In the genomic region with DNA sequence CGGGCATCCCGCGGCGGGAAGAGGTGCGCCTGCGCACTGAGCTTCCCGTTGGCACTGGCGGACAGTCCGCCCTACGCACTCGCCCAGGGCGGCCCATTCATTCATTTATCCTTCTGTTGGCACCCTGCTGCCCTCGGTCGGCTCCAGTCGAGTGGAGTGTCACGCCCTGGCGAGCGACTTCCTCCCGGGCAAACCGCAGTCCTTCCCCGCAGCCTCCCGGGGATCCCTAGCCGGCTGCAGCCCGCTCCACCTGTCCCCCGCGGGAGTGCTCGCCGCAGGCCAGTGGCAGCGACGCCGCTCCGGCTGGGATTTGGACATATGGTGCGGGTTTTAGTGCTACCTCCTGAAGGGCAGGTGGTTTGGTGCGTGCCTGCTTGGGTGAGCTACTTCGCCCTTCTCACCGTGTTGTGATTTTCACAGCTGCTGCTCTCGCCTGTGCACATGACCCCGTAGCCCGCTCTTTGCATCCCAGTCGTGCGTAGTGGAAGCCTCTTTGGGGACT, we compare ENCODE assay signal across 8 mouse cellular contexts. TPM values are rescaled to one million over a fixed set of nuclear protein-coding genes. Genes with fewer than 3 reads are reported as not detected.
DNase-seq lines count a peak whose midpoint lies in the region; ATAC-seq and TF ChIP-seq lines count a peak whose summit lies in the region.

No protein-coding gene starts in this region.

- no peaks in the 10 kb centered on the region for H3K27me3 ChIP-seq in spleen, adult 2 months (ENCODE audit: control insufficient read depth, insufficient read depth, low read length)
- H3K27me3 ChIP-seq in limb, embryonic 12.5 days = no peaks in the 10 kb centered on the region

- TF ChIP-seq POLR2A in spleen, adult 2 months (IDR thresholded peaks at IDR 0.05; ENCODE audit: low read depth, low read length) = no peak
- no peak; the same call in 1 of the 2 replicates for TF ChIP-seq POLR2A in olfactory bulb, adult 2 months (IDR thresholded peaks at IDR 0.05; ENCODE audit: insufficient read depth, low read depth, low read length)

- H3K9ac ChIP-seq in limb, embryonic 12.5 days (replicated peaks) = peak overlapping the region; percentile 84

- peak overlapping the region; percentile 83 for H3K4me3 ChIP-seq in spleen, adult 2 months (ENCODE audit: extremely low read depth, insufficient read depth, insufficient read length)
- peak overlapping the region; percentile 90 for H3K4me3 ChIP-seq in limb, embryonic 12.5 days (replicated peaks)
- H3K4me3 ChIP-seq in olfactory bulb, adult 2 months (ENCODE audit: insufficient read depth, low read depth, low read length) = peak overlapping the region; percentile 62

- H3K27ac ChIP-seq in spleen, adult 2 months (ENCODE audit: insufficient read depth, low read length) = peak overlapping the region; percentile 55
- H3K27ac ChIP-seq in limb, embryonic 12.5 days = peak overlapping the region; percentile 75
- no peak overlapping the region for H3K27ac ChIP-seq in olfactory bulb, adult 2 months (ENCODE audit: insufficient read depth, low read depth, low read length)

- peaks cover 3% of the 10 kb centered on the region for H3K4me1 ChIP-seq in spleen, adult 2 months (ENCODE audit: control insufficient read depth, insufficient read depth, insufficient read length)
- peaks cover 12% of the 10 kb centered on the region for H3K4me1 ChIP-seq in limb, embryonic 12.5 days (replicated peaks)
- H3K4me1 ChIP-seq in olfactory bulb, adult 2 months (ENCODE audit: control insufficient read depth, insufficient read depth, low read length) = 0 out of 2 replicates have a peak, but pooled peaks cover 2% of the 10 kb centered on the region

- peak in 1 of 2 experiments; percentile 22 for DNase-seq in spleen, adult 2 months (ENCODE audit: low read depth in 1 of 2, low spot score in 2 of 2)
- no peak for DNase-seq in spleen, adult 18-20 months
- no peak for DNase-seq in adrenal gland, adult 2 months
- DNase-seq in thymus, postnatal 4 days = no peak
- DNase-seq in frontal cortex, postnatal 14 days (ENCODE audit: low spot score in 2 of 2) = no peak

- H3K9me3 ChIP-seq in limb, embryonic 12.5 days = no peaks in the 10 kb centered on the region

- ATAC-seq in erythroblast, adult 5-6 weeks (replicated peaks; ENCODE audit: low FRiP score, poor library complexity, severe bottlenecking) = peak; percentile 94
- ATAC-seq in limb, embryonic 12.5 days (ENCODE audit: insufficient number of reproducible peaks, insufficient read depth, low FRiP score, low TSS enrichment, low read depth) = peak; percentile 78

- under 1% methylated on average over 41 of the region's 41 CpGs for WGBS in spleen, adult 2 months
- under 1% methylated on average over 41 of the region's 41 CpGs for WGBS in limb, embryonic 12.5 days
- WGBS in olfactory bulb, adult 2 months = under 1% methylated on average over 41 of the region's 41 CpGs

- H3K4me2 ChIP-seq in limb, embryonic 12.5 days = peak overlapping the region; percentile 81

- peaks cover 2% of the 10 kb centered on the region; the same call in 1 of the 2 replicates for H3K36me3 ChIP-seq in spleen, adult 2 months (ENCODE audit: control insufficient read depth, insufficient read depth, low read length)
- H3K36me3 ChIP-seq in limb, embryonic 12.5 days = peaks cover 21% of the 10 kb centered on the region

- no peak for TF ChIP-seq CTCF in spleen, adult 2 months (IDR thresholded peaks at IDR 0.05; ENCODE audit: extremely low read depth, insufficient read depth, insufficient read length, insufficient replicate concordance)
- no peak for TF ChIP-seq CTCF in olfactory bulb, adult 2 months (IDR thresholded peaks at IDR 0.05; ENCODE audit: insufficient read depth, low read depth, low read length)

RNA-seq across cellular contexts. Expression of gene Cdc7, which starts 0.4 kb away (rescaled TPM):
- polyA plus RNA-seq in spleen, adult 2 months (2012; rRNA removed) = 6.8 and 6.9 TPM in 2 replicates
- total RNA-seq in erythroblast, adult 5-6 weeks (2015; ENCODE audit: low replicate concordance) = 11.0 and 18.8 TPM in 2 replicates
- total RNA-seq in erythroblast, adult 5-6 weeks (2017; ENCODE audit: low replicate concordance) = 10.3 and 10.5 TPM in 2 replicates
- polyA plus RNA-seq in limb, embryonic 12.5 days (2016; fragmentation: Nextera tagmentation; extraction: Ambion mirVana) = 54.7 and 62.5 TPM in 2 replicates
- polyA plus RNA-seq in olfactory bulb, adult 2 months (2012; ENCODE audit: insufficient read depth, insufficient read length, low replicate concordance, missing spikeins) = not detected in 2 replicates
- total RNA-seq in adrenal gland, adult 2 months (2021) = 1 to 10 TPM; 2.3 to 2.9 TPM
- 2.6 and 3.3 TPM in 2 replicates for polyA plus RNA-seq in adrenal gland, adult 2 months (2012; rRNA removed)

RNA-seq across cellular contexts. Expression of gene Hfm1, which starts 38.4 kb away (rescaled TPM):
- not detected in 2 replicates for polyA plus RNA-seq in spleen, adult 2 months (2012; rRNA removed)
- total RNA-seq in erythroblast, adult 5-6 weeks (2015; ENCODE audit: low replicate concordance) = not detected in 2 replicates
- total RNA-seq in erythroblast, adult 5-6 weeks (2017; ENCODE audit: low replicate concordance) = 0.60 TPM in 1 of 2 replicates, not detected in the other
- 3.8 and 5.2 TPM in 2 replicates for polyA plus RNA-seq in limb, embryonic 12.5 days (2016; fragmentation: Nextera tagmentation; extraction: Ambion mirVana)
- not detected in 2 replicates for polyA plus RNA-seq in olfactory bulb, adult 2 months (2012; ENCODE audit: insufficient read depth, insufficient read length, low replicate concordance, missing spikeins)
- not detected for total RNA-seq in adrenal gland, adult 2 months (2021)
- polyA plus RNA-seq in adrenal gland, adult 2 months (2012; rRNA removed) = not detected in 2 replicates
